Mouse (Mus musculus): ENCODE measurements around the gene Nup214.

DNA sequence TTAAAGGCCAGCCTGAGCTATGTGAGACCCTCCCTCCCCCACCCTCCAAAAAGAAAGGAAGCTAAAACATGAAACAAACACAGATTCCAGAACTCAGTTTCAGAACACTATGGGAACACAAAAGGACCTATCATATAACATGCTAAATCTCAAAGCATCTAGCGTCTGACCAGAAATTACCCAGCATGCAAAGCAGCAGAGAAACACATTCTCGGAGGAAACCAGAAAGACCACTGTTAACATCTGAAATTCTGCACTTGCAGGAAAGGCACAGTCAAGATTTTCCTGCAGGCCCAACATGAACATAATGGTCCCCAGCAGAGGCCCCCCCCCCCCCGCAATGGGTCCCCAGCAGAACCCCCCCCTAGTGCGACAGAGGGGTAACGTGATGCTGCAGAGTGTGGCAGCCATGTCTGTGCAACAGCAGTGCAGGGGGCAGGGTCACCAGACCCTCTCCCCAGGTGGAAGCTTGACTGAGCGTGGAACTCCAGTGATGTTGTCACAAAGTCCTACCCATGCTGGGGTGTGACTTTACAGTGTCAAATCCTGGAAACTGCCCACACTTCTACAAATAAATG is 86.1 kb downstream of the Nup214 start:
- TF ChIP-seq MAX (IDR thresholded peaks at IDR 0.05; ENCODE audit: low read length): no peak
- TF ChIP-seq EP300 (IDR thresholded peaks at IDR 0.05; ENCODE audit: low read length): no peak
- no peak for TF ChIP-seq POLR2A (IDR thresholded peaks at IDR 0.05; ENCODE audit: low read depth, low read length)
- no peak for TF ChIP-seq USF1 (IDR thresholded peaks at IDR 0.05; ENCODE audit: low read depth, low read length)
- TF ChIP-seq RCOR1 (conservative IDR thresholded peaks at IDR 0.05; ENCODE audit: low read depth, low read length): no peak
- no peak for TF ChIP-seq ZC3H11A (IDR thresholded peaks at IDR 0.05; ENCODE audit: low read depth, low read length)
- no peak for TF ChIP-seq CTCF (conservative IDR thresholded peaks at IDR 0.05 in 1 of 2, IDR thresholded peaks at IDR 0.05 in 1 of 2; ENCODE audit: low read depth in 2 of 2, low read length in 2 of 2)
- no peak for TF ChIP-seq CHD2 (IDR thresholded peaks at IDR 0.05; ENCODE audit: low read length)
- no peak for TF ChIP-seq BHLHE40 (IDR thresholded peaks at IDR 0.05; ENCODE audit: low read depth, low read length)

Data from CH12.LX (cell line).